Mouse (Mus musculus): ENCODE measurements around the gene Efna2. TPM values are rescaled to one million over a fixed set of nuclear protein-coding genes. Genes with fewer than 3 reads are reported as not detected.

Gene Efna2
- not detected for polyA plus RNA-seq (2017; shearing (Covaris generic))

DNA sequence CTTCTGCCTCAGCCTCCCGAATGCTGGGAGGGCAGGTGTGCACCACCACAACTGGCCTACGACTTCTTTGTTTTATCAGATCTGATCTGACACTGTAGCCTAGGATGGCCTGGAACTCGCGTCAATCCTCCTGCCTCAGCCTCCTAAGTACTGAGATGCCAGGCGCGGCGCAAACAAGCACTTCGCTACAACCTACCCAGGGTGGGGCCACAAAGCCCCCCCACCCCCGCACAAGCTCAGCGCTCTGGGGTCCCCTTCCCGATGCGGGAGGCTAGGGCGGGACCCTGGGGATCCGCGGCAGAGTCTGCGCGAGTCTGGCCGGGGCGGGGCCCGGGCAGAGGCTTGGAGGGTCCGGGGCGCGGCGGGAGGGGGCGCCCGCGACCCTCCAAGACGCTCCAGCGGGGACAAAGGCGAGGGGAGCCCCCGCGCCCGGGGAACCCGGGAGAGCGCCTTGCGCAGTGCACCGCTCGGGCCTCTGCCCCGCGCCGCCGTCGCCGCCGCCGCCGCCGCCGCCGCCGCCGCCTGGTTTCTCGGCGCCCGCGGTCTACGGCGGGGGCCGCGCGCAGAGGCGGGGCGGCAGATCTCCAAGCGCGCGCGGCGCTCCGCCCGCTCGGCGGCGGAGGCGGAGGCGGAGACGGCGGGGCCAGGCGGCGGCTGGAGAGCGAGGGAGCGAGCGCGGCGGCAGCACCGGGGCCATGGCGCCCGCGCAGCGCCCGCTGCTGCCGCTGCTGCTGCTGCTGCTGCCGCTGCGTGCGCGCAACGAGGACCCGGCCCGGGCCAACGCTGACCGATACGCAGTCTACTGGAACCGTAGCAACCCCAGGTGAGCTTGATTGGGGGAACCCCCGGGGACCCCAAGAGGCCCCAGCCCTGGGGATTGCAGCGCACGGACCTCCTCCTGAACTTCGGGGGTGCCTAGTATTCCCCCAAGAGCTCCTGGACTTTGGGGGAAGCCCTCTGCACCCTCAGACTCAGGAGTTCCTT is at the start of gene Efna2:
TSS of gene Efna2 (plus strand) at position 415 of the 984 bp plus-strand sequence.

DNA sequence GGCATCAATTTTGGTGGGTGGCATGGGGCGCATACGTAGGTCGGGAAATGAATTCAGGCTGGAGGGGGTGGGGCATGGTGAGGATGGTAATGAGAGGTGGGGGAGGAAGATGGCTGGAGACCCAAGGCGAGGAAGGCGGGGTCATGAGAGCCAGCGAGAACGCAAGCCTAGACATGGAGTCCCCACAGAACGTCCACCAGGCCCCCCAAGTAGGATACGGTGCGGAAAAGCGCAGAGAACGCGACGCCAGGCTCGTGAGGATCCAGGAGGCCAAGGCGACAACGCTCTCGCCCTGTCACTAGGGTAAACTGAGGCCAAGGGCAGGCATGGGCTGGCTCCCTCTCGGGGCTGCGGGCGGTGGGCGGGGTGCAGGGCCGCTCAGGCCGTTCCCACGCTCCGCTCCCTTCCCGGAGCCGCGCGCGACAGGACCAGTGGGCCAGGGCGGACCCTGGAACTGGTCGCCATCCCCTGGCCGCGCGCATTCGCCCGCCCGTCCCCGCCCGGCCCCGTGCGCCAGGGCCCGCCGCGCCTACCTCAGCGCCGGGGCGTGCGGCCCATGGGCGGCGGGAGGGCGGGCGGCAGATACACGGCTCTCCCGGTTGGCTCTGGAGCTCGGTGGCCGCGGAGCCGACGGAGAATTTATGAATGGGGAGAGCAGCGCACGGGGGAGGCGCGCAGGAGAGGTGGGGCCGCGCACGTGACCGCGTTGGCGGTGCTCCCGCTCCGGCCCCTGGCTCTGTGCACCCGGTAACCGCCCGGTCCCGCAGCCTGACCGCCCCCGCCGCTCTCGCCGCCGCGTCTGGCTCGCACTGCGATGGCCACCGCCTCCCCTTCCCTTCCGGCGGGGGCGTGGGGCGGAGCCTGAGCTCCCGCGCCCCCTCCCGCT is 40.5 kb upstream of the Efna2 start, which contains the start of gene Atp5d:
TSS of gene Atp5d (plus strand) at position 80 of the 886 bp plus-strand sequence.

GRCm38 (mm10) chr10:80140666-80141035 is 38.6 kb upstream of the Efna2 start, which contains the start of gene Cbarp:
Cbarp (minus strand) TSS chr10:80140835.

GRCm38 (mm10) chr10:80147719-80148601 is 31.3 kb upstream of the Efna2 start, which contains the start of gene Midn:
Midn (plus strand) TSS chr10:80148272.

GRCm38 (mm10) chr10:80165392-80166128 is 13.7 kb upstream of the Efna2 start, which contains the start of gene Cirbp:
Cirbp (plus strand) TSS chr10:80165985.

GRCm38 (mm10) chr10:80172527-80173292 is 6.6 kb upstream of the Efna2 start, which contains the start of gene 1600002K03Rik:
1600002K03Rik (plus strand) TSS chr10:80172944.

GRCm38 (mm10) chr10:80226416-80227165 is 47.3 kb downstream of the Efna2 start, which contains the start of gene Mum1:
Mum1 (plus strand) TSS chr10:80226434.

Other genes starting within 250 kb of the Efna2 start
- 10 to 100 TPM; 52.3 to 56.5 TPM for gene Wdr18, start 219.3 kb upstream of the Efna2 start, polyA plus RNA-seq (2017; shearing (Covaris generic))
- gene Grin3b, start 208.8 kb upstream of the Efna2 start, polyA plus RNA-seq (2017; shearing (Covaris generic)): under 1 TPM; 0.13 to 0.28 TPM
- 10 to 100 TPM; 24.8 to 28.5 TPM for gene Tmem259, start 195.2 kb upstream of the Efna2 start, polyA plus RNA-seq (2017; shearing (Covaris generic))
- gene Cnn2, start 190.9 kb upstream of the Efna2 start, polyA plus RNA-seq (2017; shearing (Covaris generic)): 100 to 1,000 TPM; 650 to 940 TPM
- 10 to 100 TPM; 21.2 to 46.3 TPM for gene Abca7, start 183.0 kb upstream of the Efna2 start, polyA plus RNA-seq (2017; shearing (Covaris generic))
- 100 to 1,000 TPM; 587 to 734 TPM for gene Arhgap45, start 162.8 kb upstream of the Efna2 start, polyA plus RNA-seq (2017; shearing (Covaris generic))
- 100 to 1,000 TPM; 167 to 199 TPM for gene Polr2e, start 139.7 kb upstream of the Efna2 start, polyA plus RNA-seq (2017; shearing (Covaris generic))
- gene Gpx4, start 132.3 kb upstream of the Efna2 start, polyA plus RNA-seq (2017; shearing (Covaris generic)): 100 to 1,000 TPM; 438 to 449 TPM
- gene Sbno2, start 73.9 kb upstream of the Efna2 start, polyA plus RNA-seq (2017; shearing (Covaris generic)): 10 to 100 TPM; 34.5 to 48.9 TPM
- 10 to 100 TPM; 32.3 to 56.4 TPM for gene Stk11, start 63.7 kb upstream of the Efna2 start, polyA plus RNA-seq (2017; shearing (Covaris generic))
- gene Atp5d, start 40.9 kb upstream of the Efna2 start, polyA plus RNA-seq (2017; shearing (Covaris generic)): 100 to 1,000 TPM; 430 to 441 TPM
- 1 to 10 TPM; 1.8 to 1.9 TPM for gene Cbarp, start 38.6 kb upstream of the Efna2 start, polyA plus RNA-seq (2017; shearing (Covaris generic))
- gene Midn, start 31.2 kb upstream of the Efna2 start, polyA plus RNA-seq (2017; shearing (Covaris generic)): 1 to 10 TPM; 3.1 to 8.5 TPM
- 100 to 1,000 TPM; 134 to 324 TPM for gene Cirbp, start 13.5 kb upstream of the Efna2 start, polyA plus RNA-seq (2017; shearing (Covaris generic))
- 10 to 100 TPM; 19.3 to 25.7 TPM for gene 1600002K03Rik, start 6.5 kb upstream of the Efna2 start, polyA plus RNA-seq (2017; shearing (Covaris generic))
- 10 to 100 TPM; 70.6 to 76.2 TPM for gene Mum1, start 47.0 kb downstream of the Efna2 start, polyA plus RNA-seq (2017; shearing (Covaris generic))
- 100 to 1,000 TPM; 209 to 294 TPM for gene Ndufs7, start 69.6 kb downstream of the Efna2 start, polyA plus RNA-seq (2017; shearing (Covaris generic))
- gene Gamt, start 81.5 kb downstream of the Efna2 start, polyA plus RNA-seq (2017; shearing (Covaris generic)): 1 to 10 TPM in 1 of 2 experiments, under 1 TPM in 1; 0.42 to 1.2 TPM
- 10 to 100 TPM; 76.9 to 90.0 TPM for gene Dazap1, start 82.0 kb downstream of the Efna2 start, polyA plus RNA-seq (2017; shearing (Covaris generic))
- 1,000 to 10,000 TPM in 1 of 2 experiments, 100 to 1,000 TPM in 1; 654 to 1,041 TPM for gene Rps15, start 113.0 kb downstream of the Efna2 start, polyA plus RNA-seq (2017; shearing (Covaris generic))
- gene Apc2, start 116.5 kb downstream of the Efna2 start, polyA plus RNA-seq (2017; shearing (Covaris generic)): under 1 TPM; 0.04 to 0.35 TPM
- gene 2310011J03Rik, start 141.1 kb downstream of the Efna2 start, polyA plus RNA-seq (2017; shearing (Covaris generic)): 10 to 100 TPM; 78.4 to 84.3 TPM
- gene Pcsk4, start 150.0 kb downstream of the Efna2 start, polyA plus RNA-seq (2017; shearing (Covaris generic)): 10 to 100 TPM; 11.4 to 20.0 TPM
- gene Reep6, start 150.5 kb downstream of the Efna2 start, polyA plus RNA-seq (2017; shearing (Covaris generic)): under 1 TPM; 0.31 to 0.75 TPM
- gene Adamtsl5, start 168.9 kb downstream of the Efna2 start, polyA plus RNA-seq (2017; shearing (Covaris generic)): not detected
- not detected for gene Plk5, start 177.0 kb downstream of the Efna2 start, polyA plus RNA-seq (2017; shearing (Covaris generic))
- gene Mex3d, start 208.2 kb downstream of the Efna2 start, polyA plus RNA-seq (2017; shearing (Covaris generic)): 1 to 10 TPM; 3.3 to 4.1 TPM
- 100 to 1,000 TPM; 134 to 152 TPM for gene Mbd3, start 220.1 kb downstream of the Efna2 start, polyA plus RNA-seq (2017; shearing (Covaris generic))
- gene Uqcr11, start 227.3 kb downstream of the Efna2 start, polyA plus RNA-seq (2017; shearing (Covaris generic)): 100 to 1,000 TPM; 265 TPM